Mouse (Mus musculus): ENCODE data around the gene Igsf9b. TPM values are rescaled to one million over a fixed set of nuclear protein-coding genes. Genes with fewer than 3 reads are reported as not detected.

The Igsf9b gene
- total RNA-seq, 4 experiments from 2014 or later: 0.67 to 1.4 (median 1.0) TPM

GRCm38 (mm10) chr9:27330374-27330773 lies 31.4 kb downstream of the Igsf9b start:
- DNase-seq (ENCODE audit: low spot score in 2 of 2): no peak

- no peak for DNase-seq (ENCODE audit: low spot score in 2 of 2)
Measured at GRCm38 (mm10) chr9:27331538-27331937, 32.5 kb downstream of the Igsf9b start.

- DNase-seq (ENCODE audit: low spot score in 2 of 2): no peak
Measured at GRCm38 (mm10) chr9:27334895-27335294, 35.9 kb downstream of the Igsf9b start.

- DNase-seq (ENCODE audit: low spot score in 2 of 2): no peak
Measured at GRCm38 (mm10) chr9:27336962-27337636, 38.1 kb downstream of the Igsf9b start.

- no peak for DNase-seq (ENCODE audit: low spot score in 2 of 2)
Measured at GRCm38 (mm10) chr9:27339168-27339567, 40.2 kb downstream of the Igsf9b start.

GRCm38 (mm10) chr9:27346541-27347269 lies 47.7 kb downstream of the Igsf9b start:
- no peak for DNase-seq (ENCODE audit: low spot score in 2 of 2)

GRCm38 (mm10) chr9:27353082-27353481 lies 54.1 kb downstream of the Igsf9b start:
- no peak for DNase-seq (ENCODE audit: low spot score in 2 of 2)

- DNase-seq (ENCODE audit: low spot score in 2 of 2): no peak
Measured at GRCm38 (mm10) chr9:27357893-27358292, 58.9 kb downstream of the Igsf9b start.

GRCm38 (mm10) chr9:27367231-27367630 lies 68.2 kb downstream of the Igsf9b start:
- no peak for DNase-seq (ENCODE audit: low spot score in 2 of 2)

- no peak for DNase-seq (ENCODE audit: low spot score in 2 of 2)
Measured at GRCm38 (mm10) chr9:27369108-27369507, 70.1 kb downstream of the Igsf9b start.

- no peak for DNase-seq (ENCODE audit: low spot score in 2 of 2)
Measured at GRCm38 (mm10) chr9:27375746-27376145, 76.7 kb downstream of the Igsf9b start.

- no peak for DNase-seq (ENCODE audit: low spot score in 2 of 2)
Measured at GRCm38 (mm10) chr9:27386951-27387350, 87.9 kb downstream of the Igsf9b start.

GRCm38 (mm10) chr9:27396500-27396899 lies 97.5 kb downstream of the Igsf9b start, which contains the start of gene Spata19:
Spata19 (plus strand) TSS chr9:27396800.
- no peak for DNase-seq (ENCODE audit: low spot score in 2 of 2)

GRCm38 (mm10) chr9:27401169-27401568 lies 102.2 kb downstream of the Igsf9b start:
- no peak for DNase-seq (ENCODE audit: low spot score in 2 of 2)

Other genes with a start within 250 kb of the Igsf9b start
- 1 to 10 TPM; 4.6 to 7.1 (median 5.2) TPM for gene Jam3, start 143.8 kb upstream of the Igsf9b start, total RNA-seq (2022)
- not detected for gene Spata19, start 97.6 kb downstream of the Igsf9b start, total RNA-seq (2022)

Data from gastrocnemius, adult 8-10 months (tissue).